Mouse (Mus musculus): ENCODE data around the gene Eps8. TPM values are rescaled to one million over a fixed set of nuclear protein-coding genes. Genes with fewer than 3 reads are reported as not detected.

Eps8 gene
- total RNA-seq, 2 experiments from 2014 or later: 14.0 to 17.9 TPM

- DNase-seq (ENCODE audit: low spot score): no peak
- intact Hi-C loops (cut with DNase I): no loop called here
Observed at GRCm38 (mm10) chr6:137630387-137630786, 24.3 kb downstream of the Eps8 start.

DNA sequence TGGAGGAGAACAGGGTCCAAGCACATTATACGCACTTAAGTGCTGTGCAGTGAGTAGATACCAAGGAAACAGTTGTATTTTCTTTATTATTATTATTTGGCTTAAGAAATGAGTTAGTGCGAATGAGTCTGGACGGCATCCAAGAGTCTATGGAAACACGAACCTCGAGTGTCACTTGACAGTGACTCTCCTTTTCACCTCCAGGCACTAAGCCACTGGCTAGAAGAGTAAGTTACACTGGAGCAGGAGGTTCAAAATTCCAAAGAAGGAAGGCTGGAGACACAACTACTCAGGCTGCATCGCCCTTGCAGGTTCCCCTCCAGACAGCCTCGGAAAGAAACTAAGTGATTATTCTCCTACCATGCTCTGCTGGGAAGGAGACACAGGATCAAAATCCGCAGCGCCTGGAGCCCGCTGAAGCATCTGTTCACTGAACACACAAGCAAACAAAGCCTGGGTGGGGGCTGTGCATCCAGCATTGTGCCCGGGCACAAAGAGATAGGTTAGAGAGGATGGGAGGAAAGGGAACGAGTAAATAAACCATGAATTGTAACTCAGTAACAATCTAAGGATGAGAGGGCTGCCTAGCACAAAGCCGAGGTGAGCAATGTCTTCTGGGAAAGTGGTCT, 25.0 kb downstream of the Eps8 start:
- intact Hi-C loops (cut with DNase I): no loop called here
- no peak for DNase-seq (ENCODE audit: low spot score)

- DNase-seq (ENCODE audit: low spot score): no peak
- intact Hi-C loops (cut with DNase I): no loop called here
Observed at GRCm38 (mm10) chr6:137628715-137629114, 26.0 kb downstream of the Eps8 start.

DNA sequence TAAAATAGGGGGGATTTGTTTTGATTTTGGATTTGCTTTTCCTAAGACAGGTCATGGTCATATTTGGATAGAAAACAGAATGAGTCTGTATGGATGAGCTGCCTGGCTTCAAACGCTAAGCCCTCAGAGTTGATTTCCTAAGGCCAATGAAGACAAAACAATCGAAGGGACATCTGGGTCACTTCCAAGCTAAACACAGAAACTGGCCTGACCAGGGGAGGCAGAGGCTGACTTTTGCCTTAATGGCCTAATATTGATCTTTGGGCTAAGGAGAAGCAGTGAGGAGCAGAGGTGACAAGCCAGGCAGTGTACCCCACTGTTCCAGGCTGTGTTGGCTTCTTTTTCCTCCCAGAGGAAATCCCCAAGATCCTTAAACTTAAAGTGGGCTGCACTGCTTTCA, 33.7 kb downstream of the Eps8 start:
- DNase-seq (ENCODE audit: low spot score): no peak
- intact Hi-C loops (cut with DNase I): no loop called here

- peak; percentile 6 for DNase-seq (ENCODE audit: low spot score)
- intact Hi-C loops (cut with DNase I): no loop called here
Observed at GRCm38 (mm10) chr6:137613903-137614302, 40.8 kb downstream of the Eps8 start.

DNA sequence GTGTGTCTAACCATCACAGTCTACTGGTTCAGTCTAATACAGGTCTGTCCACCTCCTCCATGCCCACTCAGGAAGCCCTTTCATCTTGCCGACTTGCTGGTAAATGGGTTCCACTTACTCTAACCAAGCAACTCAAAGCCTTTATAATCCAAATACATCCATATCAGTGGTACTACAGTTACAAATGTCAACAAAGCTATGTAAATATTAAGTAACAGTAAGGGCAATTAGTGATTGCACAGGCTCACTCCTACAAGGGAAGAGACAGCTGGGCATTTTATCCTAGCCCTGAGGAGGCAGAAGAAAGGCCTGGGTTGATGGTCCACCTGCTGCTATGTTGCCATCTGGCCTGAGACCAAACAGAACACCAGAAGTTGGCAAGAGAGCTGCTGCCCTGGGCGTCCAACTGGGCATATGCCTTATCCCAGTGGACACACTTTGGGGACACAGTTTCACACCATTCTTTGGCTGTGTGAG, 42.6 kb downstream of the Eps8 start:
- intact Hi-C loops (cut with DNase I): no loop called here
- peak; percentile 2 for DNase-seq (ENCODE audit: low spot score)

GRCm38 (mm10) chr6:137608160-137608930, 46.3 kb downstream of the Eps8 start:
- intact Hi-C loops (cut with DNase I): no loop called here
- DNase-seq (ENCODE audit: low spot score): no peak

DNA sequence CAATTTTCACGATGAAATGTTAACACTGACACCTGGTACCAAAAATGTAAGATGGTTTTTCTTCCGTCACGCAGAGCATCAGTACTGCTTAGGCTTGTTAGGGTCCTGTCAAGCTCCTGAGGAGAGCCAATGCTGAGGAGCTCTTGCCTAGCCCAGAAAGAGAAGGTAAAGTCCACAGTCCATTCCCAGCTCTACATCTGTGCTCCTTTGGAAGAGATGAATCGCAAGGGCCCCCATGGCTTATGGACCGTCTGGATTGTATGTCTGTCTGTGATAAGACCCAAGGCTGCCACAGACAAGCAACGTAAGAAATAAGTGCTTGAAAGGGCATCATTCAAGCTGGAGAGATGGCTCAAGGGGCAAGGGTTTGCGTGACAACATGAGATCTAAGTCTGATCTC, 48.1 kb downstream of the Eps8 start:
- intact Hi-C loops (cut with DNase I): no loop called here
- DNase-seq (ENCODE audit: low spot score): no peak

DNA sequence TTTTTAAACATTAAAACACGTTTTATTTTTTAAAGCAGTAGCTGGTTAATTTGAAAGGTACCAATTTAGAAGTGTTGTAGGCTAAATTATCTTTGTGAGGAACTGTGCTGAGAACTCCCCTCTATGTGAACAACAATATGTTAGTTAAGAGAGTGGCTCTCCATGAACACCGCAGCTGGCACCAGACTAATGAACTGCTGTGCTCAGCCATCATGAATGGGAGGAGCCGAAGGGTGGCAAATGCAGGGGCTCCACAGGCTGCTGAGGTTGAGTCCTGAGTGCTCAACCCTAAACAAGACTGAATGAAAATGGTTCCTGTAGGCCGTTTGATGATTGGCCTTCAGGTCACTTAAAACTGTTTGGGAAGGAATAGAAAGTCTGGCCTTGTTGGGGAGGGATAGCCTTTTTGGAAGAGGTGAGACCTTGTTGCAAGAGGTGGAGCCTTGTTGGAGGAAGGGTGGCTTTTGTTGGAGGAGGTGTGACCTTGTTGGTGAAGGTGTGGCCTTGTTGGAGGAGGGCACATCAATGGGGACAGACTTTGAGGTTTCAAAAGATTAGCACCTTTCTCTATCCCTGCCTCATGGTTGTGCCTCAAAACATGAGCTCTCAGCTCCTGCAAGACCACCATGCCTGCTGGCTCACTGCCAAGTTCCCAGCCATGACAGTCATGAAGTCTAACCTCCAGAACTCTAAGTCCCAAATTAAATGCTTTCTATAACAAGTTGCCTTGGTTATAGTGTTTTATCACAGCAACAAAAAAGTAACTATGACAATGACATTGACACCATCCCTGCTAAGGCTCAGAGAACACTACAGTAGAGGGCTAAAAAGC, 50.0 kb downstream of the Eps8 start:
- no peak for DNase-seq (ENCODE audit: low spot score)

GRCm38 (mm10) chr6:137598306-137598705, 56.4 kb downstream of the Eps8 start:
- intact Hi-C loops (cut with DNase I): no loop called here
- DNase-seq (ENCODE audit: low spot score): no peak

More for the DNA sequence above, 50.0 kb downstream of the Eps8 start:
- intact Hi-C loops (cut with DNase I): no loop called here

DNA sequence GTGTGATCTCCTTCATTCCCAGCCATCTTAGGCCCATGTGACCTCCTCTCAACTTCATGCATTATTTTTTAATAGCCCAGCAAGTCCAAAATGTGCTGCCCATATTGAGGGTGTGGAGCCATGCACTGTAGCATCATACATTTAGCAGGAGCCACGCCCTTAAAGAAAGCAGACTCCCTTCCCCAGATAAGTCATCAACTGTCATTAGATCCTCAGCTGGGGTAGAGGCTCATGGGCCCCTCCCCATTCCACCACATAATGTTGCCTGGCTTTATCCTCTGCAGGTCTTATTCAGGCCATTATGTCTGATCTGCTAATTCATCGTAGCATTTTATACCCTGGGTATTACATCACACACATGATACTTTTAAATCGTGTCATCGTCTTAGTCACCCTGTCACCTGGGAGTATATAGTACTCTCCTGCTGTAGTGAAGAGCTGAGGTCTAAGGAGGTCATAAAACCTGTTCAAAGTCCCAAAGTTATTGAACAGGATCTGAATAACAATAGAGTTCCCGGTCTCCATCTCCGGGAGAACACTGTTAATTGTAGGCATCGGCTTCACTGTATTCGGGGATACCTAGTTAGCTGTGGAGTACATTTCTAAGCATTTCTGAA, 57.1 kb downstream of the Eps8 start:
- intact Hi-C loops (cut with DNase I): no loop called here
- DNase-seq (ENCODE audit: low spot score): no peak

- intact Hi-C loops (cut with DNase I): no loop called here
- no peak for DNase-seq (ENCODE audit: low spot score)
Observed at GRCm38 (mm10) chr6:137592582-137592981, 62.1 kb downstream of the Eps8 start.

DNA sequence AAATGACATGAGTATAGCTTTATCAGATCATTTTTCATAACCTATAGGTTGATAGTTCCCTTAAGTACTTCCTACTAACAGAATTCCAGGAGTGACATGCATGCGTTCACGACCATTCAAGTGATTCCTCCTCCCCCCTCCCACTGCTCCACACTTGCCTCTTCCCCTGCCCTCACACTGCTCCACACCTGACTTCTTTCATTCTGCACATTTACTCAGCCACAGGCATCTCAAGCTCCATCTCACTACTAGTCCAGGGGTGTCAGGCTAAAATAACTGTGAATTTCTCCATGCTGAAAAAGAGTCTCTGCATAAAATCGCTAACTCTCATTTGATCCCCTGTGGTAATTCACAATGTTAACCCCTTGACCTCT, 65.4 kb downstream of the Eps8 start:
- DNase-seq (ENCODE audit: low spot score): no peak
- intact Hi-C loops (cut with DNase I): loop anchor here (5.0 kb wide), 1 partner anchor 37 kb away; no protein-coding TSS in a partner anchor

DNA sequence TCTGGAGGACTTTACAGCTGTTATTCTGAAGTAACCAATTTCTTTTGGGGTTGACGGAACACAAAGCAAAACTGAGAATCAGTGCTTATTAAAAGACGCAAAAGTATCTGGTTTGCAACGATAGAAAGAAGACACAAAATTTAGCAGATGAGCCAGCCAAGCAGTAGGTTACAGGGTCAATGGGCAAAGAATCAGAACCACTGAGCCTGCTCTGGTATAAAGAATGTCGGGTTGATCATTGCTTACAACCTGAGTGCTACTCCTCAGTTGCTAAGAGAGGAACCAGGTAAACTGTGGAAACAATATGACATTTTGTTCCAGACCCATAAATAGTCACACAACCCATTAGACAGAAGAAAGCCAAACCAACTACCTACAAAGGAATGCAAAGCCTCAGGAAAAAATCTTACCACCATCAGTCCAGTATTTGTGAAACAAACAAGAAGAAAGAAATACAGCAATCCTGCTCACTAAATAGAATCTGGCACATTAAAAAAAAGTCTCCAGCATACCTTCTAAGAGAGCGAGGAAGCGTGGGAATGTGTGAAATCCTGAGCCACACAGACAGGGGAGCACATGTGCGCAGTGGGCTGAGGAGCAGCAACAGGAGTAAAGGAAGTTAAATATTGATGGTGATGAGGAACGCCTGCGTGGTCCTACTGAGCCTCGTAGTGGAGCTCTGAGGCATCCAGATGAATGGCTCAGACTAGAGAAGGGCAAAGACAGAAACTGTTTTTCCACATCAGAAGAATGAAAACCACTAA, 66.0 kb downstream of the Eps8 start:
- intact Hi-C loops (cut with DNase I): loop anchor here (5.0 kb wide), 1 partner anchor 36 kb away; no protein-coding TSS in a partner anchor
- DNase-seq (ENCODE audit: low spot score): no peak

DNA sequence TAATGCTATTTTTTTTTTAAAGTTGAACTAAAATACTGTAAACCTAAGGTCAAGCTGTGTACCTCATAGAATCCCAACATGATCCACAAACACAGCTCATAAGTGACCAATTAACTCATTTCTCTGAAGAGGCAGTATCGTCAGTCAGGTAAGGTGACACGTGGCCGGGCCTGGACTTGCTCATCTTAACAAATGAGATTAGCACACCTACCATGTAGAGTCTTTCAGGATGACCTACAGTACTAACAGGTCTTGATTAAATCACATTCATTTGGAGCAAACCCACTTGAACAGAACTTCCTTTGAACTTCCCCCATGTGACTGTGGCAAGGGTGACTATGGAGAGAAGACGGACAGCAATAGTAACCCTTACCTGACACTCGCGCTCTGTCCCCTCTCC, 66.8 kb downstream of the Eps8 start:
- no peak for DNase-seq (ENCODE audit: low spot score)
- intact Hi-C loops (cut with DNase I): loop anchor here (5.0 kb wide), 1 partner anchor 36 kb away; no protein-coding TSS in a partner anchor

GRCm38 (mm10) chr6:137585229-137585628, 69.4 kb downstream of the Eps8 start:
- intact Hi-C loops (cut with DNase I): loop anchor here (5.0 kb wide), 1 partner anchor 33 kb away; no protein-coding TSS in a partner anchor
- DNase-seq (ENCODE audit: low spot score): no peak

- intact Hi-C loops (cut with DNase I): no loop called here
- DNase-seq (ENCODE audit: low spot score): no peak
Observed at GRCm38 (mm10) chr6:137583056-137583455, 71.6 kb downstream of the Eps8 start.

GRCm38 (mm10) chr6:137582207-137582889, 72.3 kb downstream of the Eps8 start:
- intact Hi-C loops (cut with DNase I): no loop called here
- no peak for DNase-seq (ENCODE audit: low spot score)

Data from heart, postnatal 25 days (tissue).